Mouse (Mus musculus) heart, adult 18-20 months (tissue): ENCODE results near the gene Zfhx3. TPM values are rescaled to one million over a fixed set of nuclear protein-coding genes. Genes with fewer than 3 reads are reported as not detected.

Experiments used
- DNase-seq, 2 experiments: peaks; one replicate each; pipeline ENCODE4 v3.0.0; 2021 to 2022; ENCODE audit warnings: mixed read lengths in 1 of 2
- total RNA-seq, 2 experiments: library from RNA; stranded (reverse); gene quantifications; 2 replicates each; pipeline ENCODE4 v1.2.3; 2021

Zfhx3 gene
- total RNA-seq, 2 experiments from 2014 or later = 6.7 to 7.9 TPM

DNA sequence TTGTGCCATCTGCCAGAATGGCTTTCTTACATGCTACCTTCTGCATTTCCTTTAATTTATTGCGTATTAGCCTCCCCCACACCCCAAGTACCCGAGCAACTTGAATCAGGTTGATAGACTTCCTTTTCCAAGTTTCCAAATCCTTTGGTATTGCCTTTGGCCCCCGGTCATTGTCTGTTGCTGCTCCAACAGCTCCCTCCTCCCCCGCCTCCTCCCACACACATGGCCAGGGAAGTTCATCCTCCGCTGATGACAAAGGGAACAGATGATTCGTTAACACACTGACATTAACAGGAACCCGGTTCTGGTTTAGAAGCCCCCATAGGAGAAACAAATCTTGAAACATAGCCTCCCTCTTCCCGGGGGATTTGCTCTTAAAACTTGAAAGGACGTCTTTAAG lies 917.5 kb downstream of the Zfhx3 start:
- DNase-seq = peak; percentile 51 to 70

DNA sequence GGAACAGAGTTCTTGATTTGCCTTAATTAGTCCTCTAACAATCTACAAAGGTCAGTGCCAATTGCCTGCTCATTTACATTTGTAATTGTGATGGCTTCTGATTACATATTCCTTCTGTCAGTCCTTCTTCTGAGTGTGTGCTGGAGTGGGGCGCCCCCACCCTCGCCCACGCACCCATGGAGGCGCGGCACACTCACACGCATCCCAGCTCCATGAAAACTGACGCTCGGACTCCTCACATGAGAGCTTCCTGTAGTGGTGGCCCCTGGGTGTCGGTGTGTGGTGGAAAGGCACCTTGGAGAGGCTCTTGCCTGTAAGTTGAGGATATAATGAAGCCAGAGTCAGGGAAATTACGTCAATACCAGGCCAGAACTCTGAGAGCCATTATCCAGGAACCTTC lies 921.0 kb downstream of the Zfhx3 start:
- no peak for DNase-seq

DNA sequence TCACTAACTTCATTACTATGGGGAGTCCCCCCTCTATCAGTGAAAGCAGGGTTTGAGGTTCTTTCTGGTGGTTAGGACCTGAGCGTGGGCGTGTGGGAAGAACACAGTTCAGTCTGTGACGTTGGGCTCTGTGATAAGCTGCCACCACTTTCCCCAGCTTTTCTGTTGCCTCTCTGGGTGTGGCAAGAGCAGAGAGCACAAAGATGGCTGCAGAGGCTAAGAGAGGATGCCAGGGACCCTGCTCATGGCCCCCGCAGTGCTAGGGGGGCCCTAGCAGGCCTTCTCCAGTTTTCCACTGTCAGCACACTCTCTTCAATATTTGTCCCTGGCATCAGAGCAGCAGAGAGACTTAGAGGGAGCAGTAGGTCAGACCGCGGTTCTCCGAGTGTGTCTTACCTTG lies 924.0 kb downstream of the Zfhx3 start:
- no peak for DNase-seq

DNA sequence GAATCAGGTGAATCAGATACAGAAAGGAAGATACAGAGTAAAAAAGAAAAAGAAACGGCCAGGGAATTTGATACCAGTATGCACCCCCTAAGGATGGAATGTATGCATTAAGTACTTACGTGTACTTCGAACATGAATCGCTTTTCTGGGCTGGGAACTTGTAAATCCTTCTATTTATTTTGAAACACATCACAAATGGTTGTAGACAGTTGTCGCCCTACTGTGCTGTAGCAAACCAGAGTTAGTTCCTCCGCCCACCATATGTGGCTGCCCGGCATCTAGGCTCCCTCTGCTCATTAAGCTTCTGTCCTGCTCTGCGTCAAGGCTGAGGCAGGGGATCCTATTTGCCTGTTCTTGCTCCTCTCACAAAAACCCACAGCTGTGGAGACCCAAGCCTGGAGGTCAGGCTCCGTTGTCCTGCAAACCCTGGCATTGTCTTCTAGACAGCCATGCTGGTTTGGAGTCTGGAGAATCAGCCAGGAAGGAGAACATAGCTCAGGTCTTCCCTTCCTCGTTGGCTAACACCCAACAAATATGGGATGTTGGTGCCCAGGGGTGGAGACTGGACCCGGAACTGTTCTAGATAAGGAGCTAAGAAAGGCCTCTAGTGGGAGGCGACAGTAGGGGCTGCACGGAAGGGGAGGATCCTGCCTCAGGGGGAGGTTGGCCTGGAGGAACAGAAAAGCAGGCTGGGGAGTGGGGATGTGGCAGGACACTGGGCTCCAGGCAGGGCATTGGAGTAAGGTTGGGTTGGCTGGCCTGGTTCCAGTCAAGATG lies 925.2 kb downstream of the Zfhx3 start:
- peak; percentile 32 to 53 for DNase-seq

DNA sequence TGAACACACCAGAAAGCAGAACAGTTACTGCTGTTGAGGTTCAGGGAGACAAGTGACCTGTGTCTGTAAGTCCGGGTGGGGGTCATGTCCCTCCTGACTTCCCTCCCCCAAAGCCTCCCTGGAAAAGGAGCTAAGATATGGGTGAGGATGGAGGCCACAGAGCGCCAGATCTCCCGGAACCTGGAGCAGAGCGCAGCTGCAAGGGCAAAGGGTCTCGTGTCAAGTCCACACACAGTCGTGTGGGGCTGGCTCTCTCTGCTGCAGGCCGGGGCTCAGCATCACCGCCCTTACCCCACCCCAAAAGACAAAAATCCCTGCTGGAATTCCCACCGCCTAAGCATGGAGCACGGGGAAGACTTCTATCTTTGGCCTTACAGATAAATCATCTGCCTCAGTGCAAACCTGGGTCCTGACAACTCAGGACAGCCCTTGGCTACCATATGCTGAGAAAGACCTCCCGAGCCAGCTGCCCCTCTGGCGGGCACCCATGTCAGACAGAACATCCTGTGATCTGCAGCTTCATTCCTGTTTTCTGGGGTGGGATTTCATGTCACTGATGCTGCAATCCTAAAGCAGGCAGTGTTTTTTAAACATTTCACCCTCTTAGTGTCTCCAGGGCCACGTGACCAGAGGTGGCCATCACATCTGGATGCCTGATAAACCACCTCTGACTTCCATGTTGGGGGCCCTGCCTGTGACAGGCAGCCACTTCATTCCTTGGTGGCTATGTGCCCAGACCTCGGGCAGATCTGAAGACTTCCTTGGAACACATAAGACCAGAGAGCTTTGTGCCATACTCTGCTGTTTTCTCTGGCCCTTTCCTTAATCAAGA lies 926.0 kb downstream of the Zfhx3 start:
- no peak for DNase-seq

DNA sequence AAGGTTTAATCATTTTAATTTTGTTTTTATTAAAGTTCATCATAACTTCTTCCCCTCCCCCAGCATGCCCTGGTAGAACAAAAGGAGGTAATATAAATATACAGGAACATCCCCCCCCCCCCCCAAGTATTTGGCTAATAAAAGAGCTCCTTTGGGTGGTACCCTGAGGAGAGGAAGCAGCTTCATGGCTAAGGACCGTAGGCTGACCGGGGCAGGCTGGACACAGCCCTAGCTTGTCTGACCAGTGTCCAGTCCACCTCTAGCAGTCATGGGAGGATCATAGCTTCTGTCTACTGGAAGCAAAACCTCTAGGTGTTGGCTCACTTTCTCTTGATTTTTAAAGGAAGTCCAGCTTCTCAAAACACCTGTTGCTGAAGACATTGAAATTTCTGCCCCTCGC lies 927.0 kb downstream of the Zfhx3 start:
- peak in 1 of 2 experiments; percentile 16 for DNase-seq

DNA sequence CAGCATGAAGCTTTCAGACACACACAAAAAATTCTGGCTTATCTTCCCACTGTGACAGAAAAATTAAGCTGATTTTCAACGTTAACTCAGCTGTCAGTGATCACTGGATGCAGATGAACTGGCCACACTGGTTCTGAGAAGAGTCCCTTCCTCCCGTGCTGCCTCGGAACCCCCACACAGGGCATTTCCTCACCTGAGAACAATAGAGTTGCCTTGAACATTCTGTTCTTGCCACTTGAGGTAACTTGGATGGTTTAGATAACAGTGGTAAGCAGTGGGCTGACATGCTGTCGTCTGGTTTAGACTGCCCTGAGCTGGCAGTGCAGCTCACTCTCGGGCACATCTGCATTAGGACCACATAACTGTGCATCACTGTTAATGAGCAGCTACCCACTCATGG lies 927.5 kb downstream of the Zfhx3 start:
- no peak for DNase-seq

DNA sequence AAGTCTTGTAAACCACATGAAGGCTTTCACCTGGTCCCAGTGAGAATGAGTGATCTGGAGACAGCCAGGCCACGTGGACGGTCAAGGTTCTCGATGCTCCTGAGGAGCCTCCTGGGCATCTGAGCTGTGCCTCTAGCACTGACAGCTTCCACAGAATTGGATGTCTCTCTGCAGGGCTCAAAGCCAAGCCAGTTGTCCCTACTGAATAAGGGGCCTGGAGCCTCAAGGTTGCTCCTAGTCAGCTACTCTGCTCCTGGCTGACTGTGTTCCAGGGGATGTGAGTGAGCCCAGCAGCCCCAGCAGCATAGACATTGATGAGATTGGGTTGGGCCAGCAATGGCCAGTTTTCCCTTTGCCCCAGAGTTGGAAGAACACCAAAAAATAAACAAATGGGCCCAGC lies 927.9 kb downstream of the Zfhx3 start:
- no peak for DNase-seq

DNA sequence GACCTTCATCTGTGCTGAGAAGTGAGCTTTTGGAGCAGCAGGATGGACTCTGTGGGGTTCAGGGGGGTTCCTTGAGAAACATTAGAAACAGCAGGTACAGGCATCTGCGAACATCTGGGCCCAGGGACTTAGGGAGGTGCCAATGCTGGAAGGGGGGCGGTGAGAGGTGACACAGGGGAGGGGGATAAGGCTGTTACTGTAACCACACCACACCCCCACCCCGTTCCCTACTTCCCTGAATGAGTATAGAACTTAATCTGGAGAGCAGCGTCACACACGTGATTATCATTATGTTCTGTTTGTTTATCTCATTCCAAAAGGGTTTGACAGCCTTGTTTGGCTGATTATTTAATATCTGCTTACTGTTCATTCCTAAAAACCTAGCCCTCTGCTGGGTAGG lies 933.3 kb downstream of the Zfhx3 start:
- no peak for DNase-seq

DNA sequence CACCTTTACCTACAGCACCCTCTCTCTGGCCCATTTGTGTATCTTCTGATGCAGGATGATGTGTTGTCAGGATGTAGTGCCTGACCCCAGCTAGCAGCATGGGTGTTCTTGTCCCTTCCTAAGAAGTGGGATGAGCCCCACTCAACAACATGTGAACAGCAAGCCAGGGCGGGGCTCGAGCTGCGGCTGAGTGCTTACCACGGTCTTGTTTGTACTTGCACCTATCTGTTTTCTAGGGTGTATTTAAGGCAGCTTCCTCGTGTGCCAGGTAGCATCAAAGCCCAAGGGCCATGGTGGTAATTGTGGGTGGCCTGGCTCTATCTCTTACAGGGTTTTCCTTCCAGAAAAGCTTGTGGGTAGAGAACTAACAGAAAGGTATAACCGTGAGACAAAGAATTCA lies 937.7 kb downstream of the Zfhx3 start:
- no peak for DNase-seq

DNA sequence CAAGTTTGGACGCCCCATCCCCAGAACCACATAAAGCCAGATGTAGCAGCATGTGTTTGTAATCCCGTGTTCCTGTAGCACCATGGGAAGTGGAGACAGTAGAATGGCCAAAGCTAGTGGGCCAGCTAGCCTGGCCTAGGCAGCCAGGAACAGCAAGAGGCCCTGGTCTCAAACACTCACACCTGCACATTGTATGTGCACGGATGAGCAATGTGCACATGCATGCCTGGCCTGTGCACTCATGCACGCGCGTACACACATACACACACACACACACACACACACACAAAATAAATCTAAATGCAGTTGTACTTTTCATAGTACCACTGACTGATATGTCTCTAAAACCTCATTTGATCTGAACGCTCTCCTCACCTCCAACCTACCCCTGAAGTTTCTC lies 938.9 kb downstream of the Zfhx3 start:
- no peak for DNase-seq

DNA sequence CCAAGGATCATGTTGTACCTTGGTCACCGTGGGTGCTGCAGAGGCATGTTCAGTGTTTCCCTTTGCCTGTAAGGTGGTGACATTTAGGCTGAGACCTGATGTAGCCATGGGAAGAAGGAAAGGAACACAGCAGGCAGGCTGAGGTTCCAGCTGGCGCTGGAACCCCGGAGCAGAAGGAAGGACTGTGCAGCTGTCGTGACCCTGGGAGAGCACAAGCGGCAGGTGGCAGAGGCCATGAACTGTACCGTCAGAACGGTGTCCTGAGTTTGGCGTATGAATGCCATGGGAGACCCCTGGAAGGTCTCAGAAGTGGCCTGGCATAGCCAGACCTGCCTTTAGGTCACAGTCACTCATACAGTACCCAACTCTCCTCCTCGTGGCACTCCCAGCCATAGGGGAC lies 939.6 kb downstream of the Zfhx3 start:
- DNase-seq = no peak

DNA sequence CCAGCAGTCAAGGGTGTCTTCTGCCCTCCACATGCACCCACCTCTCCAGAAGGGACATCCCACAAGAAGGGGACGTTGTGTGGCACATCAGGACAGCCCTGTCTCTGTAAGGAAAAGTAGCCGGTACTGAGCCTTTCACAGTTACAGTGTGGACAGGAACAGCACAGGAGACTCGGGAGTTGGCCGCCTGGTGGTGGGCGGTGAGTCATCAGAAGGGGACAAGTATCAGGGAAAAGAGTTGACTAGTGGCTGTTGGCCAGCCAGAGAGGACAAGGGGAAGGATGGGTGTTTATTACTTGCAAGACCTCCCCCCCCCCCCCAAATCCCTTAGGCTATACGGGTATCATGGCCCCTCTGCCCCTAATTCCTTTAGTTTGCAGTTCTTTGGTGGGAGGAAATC lies 940.9 kb downstream of the Zfhx3 start:
- no peak for DNase-seq

DNA sequence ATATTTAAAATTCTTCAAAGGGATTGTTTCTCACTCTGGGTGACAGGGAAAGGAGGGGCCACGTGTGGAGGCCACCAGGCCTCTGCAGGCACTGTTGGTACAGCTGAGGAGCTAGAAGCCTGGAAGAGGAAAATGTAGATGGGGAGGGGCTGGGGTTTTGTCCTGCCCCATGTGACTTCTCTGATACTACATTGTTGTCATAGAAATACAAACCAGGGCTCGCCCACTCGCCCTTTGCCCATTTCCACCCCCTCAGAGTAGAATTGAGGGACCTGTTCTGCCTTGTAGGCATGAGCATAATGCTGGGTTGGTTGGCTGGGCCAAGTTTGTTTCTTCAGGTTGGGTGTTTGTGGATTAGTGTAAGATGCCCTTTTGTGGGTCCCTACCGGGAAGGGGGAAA lies 942.5 kb downstream of the Zfhx3 start:
- DNase-seq = no peak

DNA sequence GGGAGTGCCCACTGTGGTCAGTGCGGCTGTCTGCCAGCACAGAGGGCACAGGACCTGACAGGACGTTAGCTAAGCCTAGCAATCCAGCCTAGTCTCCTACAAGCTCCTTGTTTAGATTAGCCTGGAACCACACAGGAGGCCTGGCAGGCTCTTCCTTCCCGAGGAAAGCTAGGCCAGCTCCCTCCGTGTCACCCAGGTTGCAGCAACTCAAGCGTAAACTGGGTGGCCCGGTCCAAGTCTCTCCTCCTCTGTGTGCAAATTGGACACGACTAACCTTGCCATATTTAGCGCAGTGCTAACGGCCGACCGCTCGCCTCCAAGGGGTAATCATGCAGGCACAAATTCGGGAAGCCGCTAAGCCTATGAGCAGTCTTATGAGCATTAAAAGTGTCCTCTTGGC lies 943.0 kb downstream of the Zfhx3 start:
- DNase-seq = peak; percentile 55 to 66

DNA sequence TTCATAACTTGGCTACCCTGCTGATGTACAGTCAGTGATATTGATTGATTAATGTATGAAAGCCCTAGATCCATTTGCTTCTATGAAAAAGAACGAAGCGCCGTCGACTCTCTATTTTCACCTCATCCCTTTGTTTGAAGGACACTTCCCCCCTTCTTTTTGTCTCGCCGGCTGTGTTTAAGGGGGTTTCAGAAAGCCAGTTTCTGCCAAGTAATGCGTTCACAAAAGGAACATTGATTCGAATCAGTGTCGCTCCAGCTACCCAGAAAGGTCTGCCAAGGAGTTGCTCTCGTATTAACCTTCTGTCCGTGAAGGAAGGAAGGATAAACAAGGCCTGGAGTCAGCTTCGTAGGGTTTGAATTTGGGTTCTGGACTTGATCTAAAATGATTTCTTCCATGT lies 943.4 kb downstream of the Zfhx3 start:
- no peak for DNase-seq

DNA sequence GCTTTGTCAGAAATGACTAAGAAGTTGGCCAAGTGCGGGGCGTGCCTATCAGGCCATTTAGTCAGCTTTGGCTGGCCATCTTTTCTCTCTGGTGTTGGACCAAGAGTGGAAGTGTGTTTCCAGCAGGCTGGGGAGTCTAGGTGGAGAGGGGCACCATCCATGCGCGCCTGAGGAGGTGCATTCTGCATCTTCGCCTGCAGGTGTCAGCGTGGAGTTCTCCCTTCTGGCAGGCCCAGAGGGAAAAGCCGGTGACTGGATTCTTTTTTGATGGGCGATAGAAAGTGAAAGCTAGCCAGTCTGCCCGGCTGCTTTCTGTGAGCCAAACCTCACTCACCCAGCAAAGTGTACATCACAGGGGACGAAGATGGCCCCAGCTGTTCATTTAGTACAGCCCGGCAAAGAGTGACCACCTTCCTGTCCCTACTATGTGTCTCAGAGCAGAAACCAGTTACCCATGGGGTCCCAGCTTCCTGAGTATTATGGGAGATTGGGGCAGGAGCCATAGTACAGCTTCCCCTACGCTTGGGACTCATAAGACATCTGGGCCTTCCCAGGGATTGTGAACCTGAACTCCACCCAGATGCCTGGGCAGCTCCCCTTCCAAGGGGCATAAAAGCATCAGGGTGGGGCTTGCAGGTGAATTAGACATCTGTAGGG lies 944.3 kb downstream of the Zfhx3 start:
- peak; percentile 85 to 89 for DNase-seq

DNA sequence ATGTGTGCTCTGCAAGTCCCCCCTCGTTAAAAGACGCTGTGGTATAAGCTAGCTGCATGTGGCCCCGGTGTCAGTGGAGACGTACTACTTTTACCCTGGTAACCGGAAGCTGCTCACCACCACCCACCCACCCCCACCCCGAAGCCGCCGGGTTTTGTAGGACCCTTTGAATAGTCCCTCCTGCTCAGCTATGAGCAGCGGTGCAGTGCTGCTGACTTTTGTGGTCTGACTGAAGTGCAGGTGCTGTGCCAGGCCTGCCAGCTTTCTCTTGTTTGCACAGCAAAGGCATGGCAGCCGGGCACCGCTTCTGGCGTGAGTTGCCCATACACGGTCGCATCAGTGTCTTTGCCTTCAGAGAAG lies 944.8 kb downstream of the Zfhx3 start:
- no peak for DNase-seq

DNA sequence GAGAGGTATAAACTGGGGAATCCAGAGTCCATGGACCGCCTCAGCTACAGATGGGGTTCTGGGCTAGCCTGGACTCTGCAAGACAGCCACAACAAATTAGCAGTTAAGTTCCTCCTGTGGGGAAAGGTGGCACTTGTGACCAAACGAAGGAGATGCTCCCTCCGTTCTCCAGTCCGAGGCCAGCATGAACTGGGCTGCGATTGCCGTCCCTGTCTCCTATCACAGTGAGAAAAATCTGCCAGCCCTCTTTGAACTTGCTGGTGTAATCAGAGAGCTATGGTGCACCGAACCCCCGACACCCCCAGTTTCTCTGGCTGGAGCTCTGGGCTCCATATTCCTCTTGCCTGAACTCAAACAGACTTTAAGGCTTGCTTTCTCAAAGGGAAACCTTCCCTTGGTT lies 945.4 kb downstream of the Zfhx3 start:
- DNase-seq = no peak

DNA sequence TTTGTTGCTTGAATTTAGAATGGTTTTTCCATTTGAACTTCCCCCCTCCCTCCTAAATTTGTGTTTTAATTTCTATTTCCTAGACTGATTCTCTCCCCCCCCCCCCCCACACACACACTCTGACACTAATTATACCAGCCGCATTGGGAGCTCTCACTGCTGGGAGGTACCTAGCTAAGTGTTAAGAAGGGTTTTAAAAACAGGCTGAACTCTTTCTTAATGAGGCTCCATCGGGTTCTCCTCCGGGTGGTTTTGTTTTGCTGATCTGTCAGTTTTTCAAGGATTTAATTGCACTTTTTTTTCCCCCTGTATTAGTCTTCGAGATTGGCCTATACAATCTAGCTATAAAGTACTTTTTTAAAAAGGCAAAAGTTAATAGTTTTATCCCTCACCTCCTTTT lies 946.5 kb downstream of the Zfhx3 start:
- no peak for DNase-seq

DNA sequence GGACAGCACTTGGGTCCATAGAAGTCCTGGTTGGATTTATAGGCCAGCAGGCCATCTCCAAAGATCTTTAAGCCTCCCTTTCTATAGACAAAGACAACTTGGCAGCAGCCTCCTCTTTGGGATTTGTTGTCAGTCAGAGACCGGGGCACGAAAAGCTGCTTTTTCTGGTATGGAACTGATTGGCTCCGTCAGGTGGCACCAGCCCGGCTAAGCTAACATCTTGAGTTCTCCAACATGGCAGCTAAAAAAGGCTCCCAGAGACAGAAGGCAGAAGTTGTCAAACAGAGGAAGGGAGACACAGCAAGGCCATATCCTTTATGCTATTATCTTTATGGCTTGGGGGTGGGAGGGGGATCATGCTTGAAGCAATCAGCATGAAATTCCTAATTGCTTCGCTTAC lies 947.0 kb downstream of the Zfhx3 start:
- DNase-seq = no peak

DNA sequence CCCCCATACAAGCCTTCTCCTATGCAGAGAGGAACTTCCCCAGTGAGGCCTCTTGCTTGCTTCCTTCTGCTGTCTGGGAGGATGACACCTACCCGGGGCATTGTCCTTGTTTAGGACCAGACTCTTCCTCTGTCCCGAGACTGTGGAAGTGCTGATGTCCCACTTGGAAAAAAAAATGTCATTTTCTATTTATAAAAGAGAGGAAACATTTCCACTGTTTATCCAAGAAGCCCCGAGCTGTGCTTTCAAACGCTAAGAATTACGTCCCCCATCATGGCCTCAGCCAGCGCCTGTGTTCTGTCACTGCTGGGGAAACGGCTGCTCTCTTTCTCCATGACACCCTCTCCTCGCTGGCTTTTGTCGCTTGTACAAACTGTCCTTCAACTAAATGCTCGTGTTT lies 951.8 kb downstream of the Zfhx3 start:
- no peak for DNase-seq
